Mouse (Mus musculus): ENCODE measurements at regions not wholly inside any gene's neighbourhood (a gene's known extent, or its start where the extent isn't known, plus 50 kb on each side); places are given as distances from the start of the nearest gene placed in this dataset.

DNA sequence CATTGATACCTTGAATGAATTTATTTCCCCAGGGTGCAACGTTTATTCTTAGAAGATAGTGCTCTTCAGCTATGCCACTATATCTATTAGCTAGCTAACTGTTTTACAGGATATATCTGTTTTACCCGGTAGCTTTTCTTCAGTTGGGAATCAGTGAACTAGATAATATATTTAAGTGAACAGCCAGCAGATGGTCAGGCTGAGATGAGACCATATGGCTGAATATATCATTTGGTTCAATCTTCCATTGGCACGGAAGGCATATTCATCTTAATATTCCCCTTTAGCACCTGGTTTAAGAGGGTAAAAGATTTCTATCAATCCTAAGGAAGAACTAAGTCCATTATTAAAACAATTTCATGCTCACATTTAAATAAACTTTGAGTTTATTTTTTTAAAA lies 62.6 kb upstream of the Aldoart1 start:
- Histone ChIP-seq H3K9me3 (ENCODE audit: control insufficient read depth, low read length) (no peaks in the 10 kb centered on the region), H3K36me3 (ENCODE audit: control insufficient read depth, insufficient read depth, low read length) (no peaks in the 10 kb centered on the region), H3K4me1 (ENCODE audit: control insufficient read depth, insufficient read depth, low read length) (no peaks in the 10 kb centered on the region), H3K27ac (replicated peaks; ENCODE audit: low read depth, low read length) (no peak overlapping the region), H3K27me3 (ENCODE audit: control insufficient read depth, insufficient read depth, low read length) (no peaks in the 10 kb centered on the region), H3K4me2 (ENCODE audit: low read length) (no peak overlapping the region), H3K9ac (replicated peaks; ENCODE audit: low read length) (no peak overlapping the region), H3K4me3 (replicated peaks; ENCODE audit: low read depth, low read length) (no peak overlapping the region)
- ATAC-seq (ENCODE audit: low FRiP score, low TSS enrichment) = no peak
- DNase-seq = no peak
- WGBS = 78% methylated on average over 3 of the region's 3 CpGs

Data from midbrain, embryonic 14.5 days (tissue).